Comparison of ENCODE assay signal across 20 mouse cellular contexts in the genomic region with DNA sequence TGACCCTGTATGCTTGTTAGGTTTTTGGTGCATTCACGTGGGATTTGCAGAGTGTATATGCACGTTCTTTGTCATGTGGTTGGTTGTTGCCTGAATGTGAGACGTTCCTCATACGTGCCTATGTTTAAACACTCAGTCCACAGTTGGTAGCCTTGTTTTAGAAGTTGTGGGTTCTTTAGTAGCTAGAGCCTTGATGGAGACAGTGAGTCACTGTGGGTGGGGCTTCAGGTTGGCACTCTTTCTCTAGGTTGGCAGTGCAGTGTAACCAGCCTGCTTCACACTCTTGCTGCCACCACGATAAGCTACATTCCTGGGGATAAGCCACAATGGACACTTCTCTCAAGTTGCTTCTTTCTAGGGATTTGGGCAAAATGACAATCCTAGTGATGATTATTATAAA. TPM values are rescaled to one million over a fixed set of nuclear protein-coding genes. Genes with fewer than 3 reads are reported as not detected.
DNase-seq lines count a peak whose midpoint lies in the region; ATAC-seq lines count a peak whose summit lies in the region.
"Had no signal": no experiment of that assay in that cellular context is flagged by ENCODE, and none has a peak within 500 bp of the region (broad histone marks: within the 10 kb centered on the region; RNA-seq: fewer than 3 reads in every experiment).

No protein-coding gene starts in this region.

- ATAC-seq in megakaryocyte, adult 5-6 weeks (ENCODE audit: poor library complexity, severe bottlenecking) = peak; percentile 62; the same call in 1 of the 2 replicates
- no peak for ATAC-seq in forebrain, embryonic 15.5 days (replicated peaks)
- ATAC-seq: intestine, postnatal 0 days; lung, postnatal 0 days had no signal

- no peak overlapping the region for H3K4me3 ChIP-seq in forebrain, embryonic 15.5 days
- H3K4me3 ChIP-seq: embryonic facial prominence, embryonic 12.5 days; forebrain, embryonic 10.5 days; heart, embryonic 13.5 days; layer of hippocampus, adult 2 months; midbrain, embryonic 12.5 days; myocyte had no signal

- WGBS in forebrain, embryonic 15.5 days = 91% methylated on average over 5 of the region's 5 CpGs

- peak; percentile 5 to 39 for DNase-seq in adrenal gland, adult (ENCODE audit: inconsistent age in 2 of 2, low spot score in 1 of 2)
- DNase-seq in adrenal gland, postnatal 25 days = no peak
- DNase-seq in 416B (ENCODE audit: low read depth) = peak; percentile 90
- DNase-seq in T-cell, adult 2 months (ENCODE audit: low spot score) = peak; percentile 17
- no peak for DNase-seq in frontal cortex, postnatal 14 days (ENCODE audit: low spot score in 2 of 2)
- no peak for DNase-seq in cerebellum, adult 8-10 months
- DNase-seq: cerebellum, postnatal 36 days had no signal

- 0 out of 2 replicates have a peak, but pooled peaks cover 6% of the 10 kb centered on the region for H3K36me3 ChIP-seq in forebrain, embryonic 15.5 days

- no peaks in the 10 kb centered on the region for H3K4me1 ChIP-seq in forebrain, embryonic 15.5 days
- H3K4me1 ChIP-seq: embryonic facial prominence, embryonic 12.5 days; forebrain, embryonic 10.5 days; heart, embryonic 13.5 days; midbrain, embryonic 12.5 days had no signal

- H3K27ac ChIP-seq in forebrain, embryonic 15.5 days (replicated peaks) = no peak overlapping the region
- H3K27ac ChIP-seq: embryonic facial prominence, embryonic 12.5 days; forebrain, embryonic 10.5 days; heart, embryonic 13.5 days; kidney, postnatal 0 days; layer of hippocampus, adult 2 months; liver, embryonic 14.5 days; midbrain, embryonic 12.5 days had no signal

- no peaks in the 10 kb centered on the region for H3K9me3 ChIP-seq in forebrain, embryonic 15.5 days
- H3K9me3 ChIP-seq: embryonic facial prominence, embryonic 12.5 days; forebrain, embryonic 10.5 days; G1E; heart, embryonic 13.5 days; midbrain, embryonic 12.5 days had no signal

- H3K4me2 ChIP-seq in forebrain, embryonic 15.5 days (replicated peaks) = no peak overlapping the region
- H3K4me2 ChIP-seq: embryonic facial prominence, embryonic 12.5 days; heart, embryonic 13.5 days; midbrain, embryonic 12.5 days had no signal

- no peak overlapping the region for H3K9ac ChIP-seq in forebrain, embryonic 15.5 days (replicated peaks)
- H3K9ac ChIP-seq: embryonic facial prominence, embryonic 12.5 days; heart, embryonic 13.5 days; liver, embryonic 14.5 days; midbrain, embryonic 12.5 days had no signal

- no peaks in the 10 kb centered on the region for H3K27me3 ChIP-seq in forebrain, embryonic 15.5 days
- H3K27me3 ChIP-seq: embryonic facial prominence, embryonic 12.5 days; heart, embryonic 13.5 days; midbrain, embryonic 12.5 days had no signal

RNA-seq across cellular contexts. Expression of gene Slc25a40, which starts 33.9 kb away (rescaled TPM):
- 13.1 and 15.1 TPM in 2 replicates for total RNA-seq in adrenal gland, postnatal 25 days (2021)
- 6.4 and 10.2 TPM in 2 replicates for total RNA-seq in megakaryocyte, adult 5-6 weeks (2015)
- total RNA-seq in megakaryocyte, adult 5-6 weeks (2017) = 5.5 and 5.6 TPM in 2 replicates
- 7.5 and 8.6 TPM in 2 replicates for polyA plus RNA-seq in forebrain, embryonic 15.5 days (2015; fragmentation: Nextera tagmentation; extraction: Ambion mirVana)

RNA-seq across cellular contexts. Expression of gene Dbf4, which starts 34.0 kb away (rescaled TPM):
- 9.8 and 10.5 TPM in 2 replicates for total RNA-seq in adrenal gland, postnatal 25 days (2021)
- total RNA-seq in megakaryocyte, adult 5-6 weeks (2015) = 65.6 and 69.3 TPM in 2 replicates
- 70.4 and 73.1 TPM in 2 replicates for total RNA-seq in megakaryocyte, adult 5-6 weeks (2017)
- polyA plus RNA-seq in forebrain, embryonic 15.5 days (2015; fragmentation: Nextera tagmentation; extraction: Ambion mirVana) = 24.3 and 26.5 TPM in 2 replicates

Comparison
In these comparisons a context has a peak if more than half of its experiments do, and no peak if none do; other contexts are left out.
1. DNase-seq: peak in adrenal gland, adult (2 of 2), 416B (single experiment) and T-cell, adult 2 months (single experiment); none in adrenal gland, postnatal 25 days (single experiment), frontal cortex, postnatal 14 days (0 of 2) and cerebellum, adult 8-10 months (single experiment).